ENCODE assay signal across 9 mouse cellular contexts in genomic region chr14:50903973-50904827, GRCm38 (mm10). TPM values are rescaled to one million over a fixed set of nuclear protein-coding genes. Genes with fewer than 3 reads are reported as not detected.
DNase-seq lines count a peak whose midpoint lies in the region; ATAC-seq lines count a peak whose summit lies in the region.
"Had no signal": no experiment of that assay in that cellular context is flagged by ENCODE, and none has a peak within 500 bp of the region (broad histone marks: within the 10 kb centered on the region; RNA-seq: fewer than 3 reads in every experiment).

No protein-coding gene starts in this region.

- peak overlapping the region; percentile 78 for H3K4me2 ChIP-seq in lung, embryonic 15.5 days

- peak; percentile 77 for DNase-seq in retina, postnatal 1 day
- no peak for DNase-seq in retina, embryonic 14.5 days (ENCODE audit: low spot score)
- DNase-seq in cerebellum, adult 9-10 months: peak; percentile 75
- peak; percentile 40 for DNase-seq in gastrocnemius, postnatal 14 days
- DNase-seq in kidney, adult 18-20 months: peak; percentile 21
- peak; percentile 49 for DNase-seq in skeletal muscle tissue, adult 2 months (ENCODE audit: low read depth, low spot score)
- no peak for DNase-seq in right cerebral cortex, postnatal 36 days (ENCODE audit: low spot score in 2 of 2)

- no peaks in the 10 kb centered on the region for H3K36me3 ChIP-seq in lung, embryonic 15.5 days

- intact Hi-C loops in gastrocnemius, postnatal 14 days (cut with DNase I; ENCODE audit: low total_unique reads): no loop called here

- no peaks in the 10 kb centered on the region for H3K27me3 ChIP-seq in lung, embryonic 15.5 days
- H3K27me3 ChIP-seq: megakaryocyte, embryonic 14.5 days had no signal

- no peaks in the 10 kb centered on the region for H3K9me3 ChIP-seq in lung, embryonic 15.5 days

- H3K4me3 ChIP-seq in lung, embryonic 15.5 days: peak overlapping the region; percentile 40
- H3K4me3 ChIP-seq: megakaryocyte, embryonic 14.5 days had no signal

- H3K27ac ChIP-seq in lung, embryonic 15.5 days: no peak overlapping the region

- peaks cover 5% of the 10 kb centered on the region for H3K4me1 ChIP-seq in lung, embryonic 15.5 days
- H3K4me1 ChIP-seq: megakaryocyte, embryonic 14.5 days had no signal

- ATAC-seq in lung, embryonic 15.5 days (ENCODE audit: borderline replicate concordance, extremely low read depth, low FRiP score, low TSS enrichment): peak; percentile 67

- H3K9ac ChIP-seq in lung, embryonic 15.5 days: peak overlapping the region; percentile 31

- WGBS in lung, embryonic 15.5 days: 4% methylated on average over 26 of the region's 26 CpGs

RNA-seq across cellular contexts. Expression of gene Klhl33, which starts 6.9 kb away (rescaled TPM):
- 100 to 1,000 TPM; 101 to 192 TPM for total RNA-seq in gastrocnemius, postnatal 14 days (2021)
- 0.36 and 0.50 TPM in 2 replicates for polyA plus RNA-seq in lung, embryonic 15.5 days (2015; fragmentation: Nextera tagmentation; extraction: Ambion mirVana)

RNA-seq across cellular contexts. Expression of gene Osgep, which starts 20.5 kb away (rescaled TPM):
- total RNA-seq in gastrocnemius, postnatal 14 days (2021): 10 to 100 TPM; 40.0 to 42.1 TPM
- 174 and 176 TPM in 2 replicates for polyA plus RNA-seq in lung, embryonic 15.5 days (2015; fragmentation: Nextera tagmentation; extraction: Ambion mirVana)

RNA-seq across cellular contexts. Expression of gene Apex1, which starts 20.6 kb away (rescaled TPM):
- 10 to 100 TPM; 32.7 to 33.4 TPM for total RNA-seq in gastrocnemius, postnatal 14 days (2021)
- 222 and 228 TPM in 2 replicates for polyA plus RNA-seq in lung, embryonic 15.5 days (2015; fragmentation: Nextera tagmentation; extraction: Ambion mirVana)

RNA-seq across cellular contexts. Expression of gene Pip4p1, which starts 26.5 kb away (rescaled TPM):
- 10 to 100 TPM; 12.6 to 16.4 TPM for total RNA-seq in gastrocnemius, postnatal 14 days (2021)
- 46.7 and 53.4 TPM in 2 replicates for polyA plus RNA-seq in lung, embryonic 15.5 days (2015; fragmentation: Nextera tagmentation; extraction: Ambion mirVana)

RNA-seq across cellular contexts. Expression of gene Pnp, which starts 26.7 kb away (rescaled TPM):
- 1 to 10 TPM; 4.6 to 6.8 TPM for total RNA-seq in gastrocnemius, postnatal 14 days (2021)
- polyA plus RNA-seq in lung, embryonic 15.5 days (2015; fragmentation: Nextera tagmentation; extraction: Ambion mirVana): 68.1 and 69.5 TPM in 2 replicates

Comparison
In these comparisons a context has a peak if more than half of its experiments do, and no peak if none do; other contexts are left out.
1. DNase-seq: peak in retina, postnatal 1 day (single experiment), cerebellum, adult 9-10 months (single experiment), gastrocnemius, postnatal 14 days (single experiment), kidney, adult 18-20 months (single experiment) and skeletal muscle tissue, adult 2 months (single experiment); none in retina, embryonic 14.5 days (single experiment) and right cerebral cortex, postnatal 36 days (0 of 2).